Mouse (Mus musculus) MEL (cell line): ENCODE data around the gene St13. TPM values are rescaled to one million over a fixed set of nuclear protein-coding genes. Genes with fewer than 3 reads are reported as not detected.

Experiments used
- DNase-seq: peaks from one replicate; pipeline ENCODE4 v3.0.0; 2011; ENCODE audit warnings: low read depth, low spot score
- H3K27ac ChIP-seq: 2 replicates; pipeline ENCODE4 v1.5.1; 2012; ENCODE audit warnings: low read depth, mild to moderate bottlenecking, control low read depth, low read length, moderate library complexity; ENCODE audit not compliant: control insufficient read depth
- H3K27me3 ChIP-seq, 2 experiments: fragments of 150-350 bp in 1 of 2; sonication (generic) in 1 of 2; 2 replicates each; pipeline ENCODE4 v1.6.1; 2012; ENCODE audit warnings: low read length in 2 of 2, mild to moderate bottlenecking in 2 of 2, improper control_type of control experiment in 1 of 2, moderate library complexity in 1 of 2; ENCODE audit not compliant: insufficient read depth in 2 of 2, control insufficient read depth in 1 of 2
- H3K36me3 ChIP-seq, 2 experiments: 2 replicates each; pipeline ENCODE4 v1.6.1; 2012 to 2014; ENCODE audit warnings: low read length in 2 of 2, improper control_type of control experiment in 1 of 2, inconsistent platforms in 1 of 2, mild to moderate bottlenecking in 1 of 2; ENCODE audit not compliant: insufficient read depth in 2 of 2, control insufficient read depth in 1 of 2
- H3K4me1 ChIP-seq, 2 experiments: fragments of 150-350 bp in 1 of 2; sonication (generic) in 1 of 2; 2 replicates each; pipeline ENCODE4 v1.6.1; 2012; ENCODE audit warnings: low read length in 2 of 2, improper control_type of control experiment in 1 of 2, mild to moderate bottlenecking in 1 of 2; ENCODE audit not compliant: insufficient read depth in 2 of 2, control insufficient read depth in 1 of 2
- H3K4me3 ChIP-seq, 2 experiments: fragments of 150-350 bp in 1 of 2; sonication (generic) in 1 of 2; 2 replicates each; pipeline ENCODE4 v1.5.1; 2012; ENCODE audit warnings: low read depth in 2 of 2, low read length in 2 of 2, mild to moderate bottlenecking in 2 of 2, moderate library complexity in 2 of 2, control low read depth in 1 of 2, improper control_type of control experiment in 1 of 2; ENCODE audit not compliant: control insufficient read depth in 1 of 2, insufficient read depth in 1 of 2
- H3K79me2 ChIP-seq: 2 replicates; pipeline ENCODE4 v1.6.1; 2012; ENCODE audit warnings: mild to moderate bottlenecking, low read length, moderate library complexity; ENCODE audit not compliant: control insufficient read depth, poor library complexity, insufficient read depth
- H3K9ac ChIP-seq: 2 replicates; pipeline ENCODE4 v1.6.1; 2012; ENCODE audit warnings: low read depth, mild to moderate bottlenecking, control low read depth, low read length, moderate library complexity; ENCODE audit not compliant: control insufficient read depth, poor library complexity, severe bottlenecking
- H3K9me3 ChIP-seq: fragments of 150-350 bp; sonication (generic); replicated peaks from 2 replicates; pipeline ENCODE4 v1.6.1; 2012; ENCODE audit warnings: mild to moderate bottlenecking, low read length, improper control_type of control experiment, moderate library complexity; ENCODE audit not compliant: insufficient read depth
- BHLHE40 ChIP-seq: IDR thresholded peaks from 2 replicates; pipeline ENCODE4 v1.6.1; 2012; ENCODE audit warnings: low read depth, mild to moderate bottlenecking, inconsistent platforms, low read length, improper control_type of control experiment, borderline replicate concordance
- E2F4 ChIP-seq: IDR thresholded peaks from 2 replicates; pipeline ENCODE4 v1.6.1; 2011; ENCODE audit warnings: low read depth, low read length, improper control_type of control experiment, borderline replicate concordance
- ELF1 ChIP-seq: IDR thresholded peaks from 2 replicates; pipeline ENCODE4 v1.6.1; 2014; ENCODE audit warnings: low read depth, mild to moderate bottlenecking, inconsistent platforms, low read length, improper control_type of control experiment, moderate library complexity
- ETS1 ChIP-seq: IDR thresholded peaks from 2 replicates; pipeline ENCODE4 v1.6.1; 2012; ENCODE audit warnings: low read depth, mild to moderate bottlenecking, inconsistent platforms, low read length, improper control_type of control experiment, moderate library complexity
- GABPA ChIP-seq: IDR thresholded peaks from 2 replicates; pipeline ENCODE4 v1.6.1; 2012; ENCODE audit warnings: low read depth, mild to moderate bottlenecking, inconsistent platforms, low read length, improper control_type of control experiment, moderate library complexity
- MAFK ChIP-seq: IDR thresholded peaks from 2 replicates; pipeline ENCODE4 v1.6.1; 2011; ENCODE audit warnings: low read depth, mild to moderate bottlenecking, low read length, improper control_type of control experiment, borderline replicate concordance
- MAZ ChIP-seq: IDR thresholded peaks from 2 replicates; pipeline ENCODE4 v1.6.1; 2012; ENCODE audit warnings: low read depth, mild to moderate bottlenecking, inconsistent platforms, low read length, improper control_type of control experiment
- MEF2A ChIP-seq: IDR thresholded peaks from 2 replicates; pipeline ENCODE4 v1.6.1; 2014; ENCODE audit warnings: low read depth, mild to moderate bottlenecking, inconsistent platforms, low read length, improper control_type of control experiment; ENCODE audit not compliant: poor library complexity, insufficient replicate concordance, severe bottlenecking; ENCODE audit errors: extremely low read depth
- MXI1 ChIP-seq: IDR thresholded peaks from 2 replicates; pipeline ENCODE4 v1.6.1; 2011; ENCODE audit warnings: mild to moderate bottlenecking, low read depth, low read length, improper control_type of control experiment
- NRF1 ChIP-seq: IDR thresholded peaks from 2 replicates; pipeline ENCODE4 v1.6.1; 2014; ENCODE audit warnings: low read depth, mild to moderate bottlenecking, inconsistent platforms, low read length, improper control_type of control experiment, moderate library complexity; ENCODE audit not compliant: poor library complexity, insufficient read depth, severe bottlenecking
- POLR2A ChIP-seq, 2 experiments: IDR thresholded peaks; 2 replicates each; pipeline ENCODE4 v1.6.1; 2011 to 2012; ENCODE audit warnings: low read length in 2 of 2, mild to moderate bottlenecking in 2 of 2, control low read depth in 1 of 2, improper control_type of control experiment in 1 of 2, low read depth in 1 of 2, moderate library complexity in 1 of 2; ENCODE audit not compliant: control insufficient read depth in 1 of 2, insufficient read depth in 1 of 2, poor library complexity in 1 of 2
- POLR2AphosphoS2 ChIP-seq: IDR thresholded peaks from 2 replicates; pipeline ENCODE4 v1.6.1; 2011; ENCODE audit warnings: low read length, improper control_type of control experiment
- RAD21 ChIP-seq: IDR thresholded peaks from 2 replicates; pipeline ENCODE4 v1.6.1; 2011; ENCODE audit warnings: mild to moderate bottlenecking, low read depth, low read length, improper control_type of control experiment
- TAL1 ChIP-seq: IDR thresholded peaks from 2 replicates; pipeline ENCODE4 v1.6.1; 2012; ENCODE audit warnings: mild to moderate bottlenecking, inconsistent platforms, low read length, moderate library complexity, mixed read lengths
- UBTF ChIP-seq: IDR thresholded peaks from 2 replicates; pipeline ENCODE4 v1.6.1; 2012; ENCODE audit warnings: low read depth, mild to moderate bottlenecking, inconsistent platforms, low read length, improper control_type of control experiment, moderate library complexity, borderline replicate concordance; ENCODE audit not compliant: insufficient read depth
- USF1 ChIP-seq: IDR thresholded peaks from 2 replicates; pipeline ENCODE4 v1.6.1; 2014; ENCODE audit warnings: low read depth, mild to moderate bottlenecking, inconsistent platforms, low read length, improper control_type of control experiment, moderate library complexity
- ZC3H11A ChIP-seq: IDR thresholded peaks from 2 replicates; pipeline ENCODE4 v1.6.1; 2012; ENCODE audit warnings: low read depth, mild to moderate bottlenecking, inconsistent platforms, low read length, improper control_type of control experiment
- ZKSCAN1 ChIP-seq: IDR thresholded peaks from 2 replicates; pipeline ENCODE4 v1.6.1; 2012; ENCODE audit warnings: low read depth, mild to moderate bottlenecking, inconsistent platforms, low read length, improper control_type of control experiment, moderate library complexity
- polyA plus RNA-seq, 2 experiments: library from polyadenylated mRNA; stranded (reverse) in 1 of 2; unstranded in 1 of 2; fragments of >175 nt in 1 of 2; fragments of >200 nt in 1 of 2; gene quantifications; 2 replicates each; pipeline versions ENCODE4 v1.2.1 to v1.2.4; 2012; ENCODE audit warnings: low replicate concordance in 2 of 2, low read depth in 1 of 2; ENCODE audit not compliant: insufficient read length in 2 of 2, insufficient read depth in 1 of 2, missing spikeins in 1 of 2
- total RNA-seq: library from RNA; depleted of rRNA; stranded (reverse); fragments of 300-350 nt; gene quantifications from 2 replicates; pipeline ENCODE4 v1.2.3, GENCODE M21; 2012

St13 gene
- total and polyA plus RNA-seq, 3 experiments = 191 to 423 TPM; not detected in 1

DNA sequence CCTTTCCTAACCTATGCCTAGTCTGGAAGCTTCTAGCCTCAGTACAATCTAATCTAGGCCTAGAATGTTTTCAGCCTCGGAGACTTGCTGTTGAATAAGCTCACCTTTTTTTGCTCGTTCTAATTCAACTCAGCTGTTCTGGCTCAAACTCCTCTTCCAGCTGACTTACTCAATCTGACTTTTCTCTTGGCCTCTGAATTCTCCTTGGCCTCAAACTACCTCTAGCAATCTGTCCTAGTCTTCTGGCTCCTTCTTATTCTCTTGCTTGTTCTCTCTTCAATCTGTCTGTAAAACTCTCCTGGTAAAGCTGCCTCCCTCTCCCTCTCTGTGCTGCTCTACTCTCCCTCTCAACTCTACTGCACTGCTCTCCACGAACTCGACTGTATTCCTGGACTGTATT, 74.9 kb downstream of the St13 start:
- H3K4me1 ChIP-seq = no peaks in the 10 kb centered on the region
- no peaks in the 10 kb centered on the region for H3K27me3 ChIP-seq
- no peak overlapping the region for H3K4me3 ChIP-seq
- no peak for DNase-seq
- H3K27ac ChIP-seq = no peak overlapping the region
- H3K9me3 ChIP-seq = no peaks in the 10 kb centered on the region
- no peak overlapping the region for H3K9ac ChIP-seq
- no peak for TF ChIP-seq TAL1
- no peak for TF ChIP-seq USF1
- no peak for TF ChIP-seq MXI1
- TF ChIP-seq ZC3H11A = no peak
- no peak for TF ChIP-seq MEF2A
- TF ChIP-seq MAZ = no peak
- no peak for TF ChIP-seq GABPA
- no peak for TF ChIP-seq NRF1
- no peak for TF ChIP-seq ELF1
- no peak for TF ChIP-seq ZKSCAN1
- TF ChIP-seq, all 39 proteins: peak for 0
- peaks cover 0 to 7% of the 10 kb centered on the region in 2 experiments; a peak in 2 of 4 replicates for H3K36me3 ChIP-seq
- H3K79me2 ChIP-seq = no peaks in the 10 kb centered on the region

GRCm38 (mm10) chr15:81320137-81320536, 79.7 kb downstream of the St13 start:
- H3K9ac ChIP-seq = no peak overlapping the region
- DNase-seq = no peak
- H3K4me1 ChIP-seq = no peaks in the 10 kb centered on the region
- H3K9me3 ChIP-seq = no peaks in the 10 kb centered on the region
- TF ChIP-seq ETS1 (no peak), UBTF (no peak), POLR2A (IDR thresholded peaks at IDR 0.05; ENCODE audit: control insufficient read depth in 1 of 2, insufficient read depth in 1 of 2, low read depth in 1 of 2, low read length in 2 of 2, poor library complexity in 1 of 2) (no peak), MAFK (no peak), RAD21 (no peak), E2F4 (no peak), POLR2AphosphoS2 (no peak), BHLHE40 (no peak)
- H3K79me2 ChIP-seq = no peaks in the 10 kb centered on the region
- H3K27me3 ChIP-seq = no peaks in the 10 kb centered on the region
- no peak overlapping the region for H3K27ac ChIP-seq
- peaks cover 0 to 10% of the 10 kb centered on the region in 2 experiments; a peak in 2 of 4 replicates for H3K36me3 ChIP-seq
- no peak overlapping the region for H3K4me3 ChIP-seq
